Mouse (Mus musculus) myocyte (in vitro differentiated cells): ENCODE data around the gene Idh3g. TPM values are rescaled to one million over a fixed set of nuclear protein-coding genes. Genes with fewer than 3 reads are reported as not detected.

Source experiments
- H3K27me3 ChIP-seq: one replicate; pipeline ENCODE4 v1.6.1; 2011; ENCODE audit not compliant: control insufficient read depth, insufficient read depth, insufficient read length
- H3K36me3 ChIP-seq: one replicate; pipeline ENCODE4 v1.6.1; 2011; ENCODE audit not compliant: control insufficient read depth, insufficient read depth
- H3K4me2 ChIP-seq: one replicate; pipeline ENCODE4 v1.6.1; 2011; ENCODE audit warnings: low read depth, control low read depth
- H3K4me3 ChIP-seq: one replicate; pipeline ENCODE4 v1.5.1; 2011; ENCODE audit warnings: mild to moderate bottlenecking, control low read depth, moderate library complexity
- H3K79me2 ChIP-seq: one replicate; pipeline ENCODE4 v1.6.1; 2011; ENCODE audit not compliant: control insufficient read depth, insufficient read depth
- H3ac ChIP-seq: one replicate; pipeline ENCODE4 v1.6.1; 2011; ENCODE audit not compliant: control insufficient read depth, insufficient read length
- CEBPB ChIP-seq: IDR thresholded peaks from 2 replicates; pipeline ENCODE4 v1.6.1; 2011; ENCODE audit warnings: mild to moderate bottlenecking, moderate library complexity; ENCODE audit not compliant: poor library complexity, insufficient read depth, severe bottlenecking
- E2F4 ChIP-seq: IDR thresholded peaks from one replicate; pipeline ENCODE4 v1.6.1; 2011; ENCODE audit warnings: mild to moderate bottlenecking, control low read depth, moderate library complexity; ENCODE audit not compliant: insufficient read depth
- MAX ChIP-seq: IDR thresholded peaks from one replicate; pipeline ENCODE4 v1.6.1; 2011; ENCODE audit warnings: low read depth, mild to moderate bottlenecking, control low read depth
- MYOD1 ChIP-seq, 3 experiments: IDR thresholded peaks; one replicate each; pipeline ENCODE4 v1.6.1; 2011; ENCODE audit warnings: control low read depth in 2 of 3, low read depth in 2 of 3, mild to moderate bottlenecking in 2 of 3, moderate library complexity in 1 of 3; ENCODE audit not compliant: insufficient read length in 2 of 3, control insufficient read depth in 1 of 3
- MYOG ChIP-seq, 3 experiments: IDR thresholded peaks; one replicate each; pipeline ENCODE4 v1.6.1; 2011; ENCODE audit warnings: control low read depth in 2 of 3, low read depth in 2 of 3, mild to moderate bottlenecking in 2 of 3; ENCODE audit not compliant: insufficient read length in 2 of 3, control insufficient read depth in 1 of 3, insufficient read depth in 1 of 3
- POLR2A ChIP-seq: IDR thresholded peaks from one replicate; pipeline ENCODE4 v1.6.1; 2011; ENCODE audit warnings: low read depth, mild to moderate bottlenecking, control low read depth, moderate library complexity; ENCODE audit not compliant: insufficient read length
- POLR2AphosphoS2 ChIP-seq: IDR thresholded peaks from one replicate; pipeline ENCODE4 v1.6.1; 2011; ENCODE audit warnings: low read depth, control low read depth; ENCODE audit not compliant: insufficient read length
- REST ChIP-seq: IDR thresholded peaks from one replicate; pipeline ENCODE4 v1.6.1; 2011; ENCODE audit warnings: mild to moderate bottlenecking, control low read depth, moderate library complexity; ENCODE audit not compliant: insufficient read depth, insufficient read length
- SRF ChIP-seq: IDR thresholded peaks from one replicate; pipeline ENCODE4 v1.6.1; 2011; ENCODE audit warnings: low read depth; ENCODE audit not compliant: control insufficient read depth, insufficient read length
- TCF12 ChIP-seq: IDR thresholded peaks from one replicate; pipeline ENCODE4 v1.6.1; 2011; ENCODE audit warnings: mild to moderate bottlenecking, control low read depth; ENCODE audit not compliant: poor library complexity, insufficient read depth, severe bottlenecking
- TCF3 ChIP-seq: IDR thresholded peaks from one replicate; pipeline ENCODE4 v1.6.1; 2011; ENCODE audit warnings: low read depth, control low read depth; ENCODE audit not compliant: insufficient read length
- USF1 ChIP-seq: IDR thresholded peaks from one replicate; pipeline ENCODE4 v1.6.1; 2011; ENCODE audit warnings: low read depth, mild to moderate bottlenecking, control low read depth, moderate library complexity
- polyA plus RNA-seq: library from polyadenylated mRNA; unstranded; fragments of >200 nt; fragmentation: generic; extraction: Trizol; gene quantifications from one replicate; pipeline ENCODE4 v1.2.1, GENCODE M21; 2012; ENCODE audit warnings: missing spikeins

Idh3g gene
- polyA plus RNA-seq: 238 TPM

GRCm38 (mm10) chrX:73786364-73787224 lies at the start of gene Idh3g, which contains the start of gene Ssr4:
Gene Idh3g (minus strand): TSS chrX:73786897.
Gene Ssr4 (plus strand): TSS chrX:73787028.
- peak within 1 kb of the TSS; percentile 88 for H3K4me3 ChIP-seq
- TF ChIP-seq MYOG (IDR thresholded peaks at IDR 0.05; ENCODE audit: control insufficient read depth in 1 of 3, insufficient read depth in 1 of 3, insufficient read length in 2 of 3, low read depth in 2 of 3) (no peak), MYOD1 (IDR thresholded peaks at IDR 0.05; ENCODE audit: control insufficient read depth in 1 of 3, insufficient read length in 2 of 3, low read depth in 2 of 3) (no peak), TCF3 (no peak), POLR2AphosphoS2 (peak; percentile 87), POLR2A (peak; percentile 74)
- H3ac ChIP-seq: peak within 1 kb of the TSS; percentile 48
- peaks cover 52% of the 10 kb centered on the region for H3K79me2 ChIP-seq
- peaks cover under 1% of the 10 kb centered on the region for H3K36me3 ChIP-seq
- H3K4me2 ChIP-seq: peak within 1 kb of the TSS; percentile 89
- no peaks in the 10 kb centered on the region for H3K27me3 ChIP-seq

- no peaks in the 10 kb centered on the region for H3K27me3 ChIP-seq
- no peak overlapping the region for H3K4me2 ChIP-seq
- TF ChIP-seq POLR2A (no peak), SRF (no peak), CEBPB (no peak), USF1 (no peak), REST (no peak), MAX (no peak), MYOD1 (IDR thresholded peaks at IDR 0.05; ENCODE audit: control insufficient read depth in 1 of 3, insufficient read length in 2 of 3, low read depth in 2 of 3) (no peak), TCF12 (no peak), TCF3 (no peak), MYOG (IDR thresholded peaks at IDR 0.05; ENCODE audit: control insufficient read depth in 1 of 3, insufficient read depth in 1 of 3, insufficient read length in 2 of 3, low read depth in 2 of 3) (no peak), POLR2AphosphoS2 (no peak), E2F4 (no peak)
- H3ac ChIP-seq: no peak overlapping the region
- no peaks in the 10 kb centered on the region for H3K79me2 ChIP-seq
- H3K4me3 ChIP-seq: no peak overlapping the region
- no peaks in the 10 kb centered on the region for H3K36me3 ChIP-seq
Observed at GRCm38 (mm10) chrX:73835731-73836130, 49.0 kb upstream of the Idh3g start.

DNA sequence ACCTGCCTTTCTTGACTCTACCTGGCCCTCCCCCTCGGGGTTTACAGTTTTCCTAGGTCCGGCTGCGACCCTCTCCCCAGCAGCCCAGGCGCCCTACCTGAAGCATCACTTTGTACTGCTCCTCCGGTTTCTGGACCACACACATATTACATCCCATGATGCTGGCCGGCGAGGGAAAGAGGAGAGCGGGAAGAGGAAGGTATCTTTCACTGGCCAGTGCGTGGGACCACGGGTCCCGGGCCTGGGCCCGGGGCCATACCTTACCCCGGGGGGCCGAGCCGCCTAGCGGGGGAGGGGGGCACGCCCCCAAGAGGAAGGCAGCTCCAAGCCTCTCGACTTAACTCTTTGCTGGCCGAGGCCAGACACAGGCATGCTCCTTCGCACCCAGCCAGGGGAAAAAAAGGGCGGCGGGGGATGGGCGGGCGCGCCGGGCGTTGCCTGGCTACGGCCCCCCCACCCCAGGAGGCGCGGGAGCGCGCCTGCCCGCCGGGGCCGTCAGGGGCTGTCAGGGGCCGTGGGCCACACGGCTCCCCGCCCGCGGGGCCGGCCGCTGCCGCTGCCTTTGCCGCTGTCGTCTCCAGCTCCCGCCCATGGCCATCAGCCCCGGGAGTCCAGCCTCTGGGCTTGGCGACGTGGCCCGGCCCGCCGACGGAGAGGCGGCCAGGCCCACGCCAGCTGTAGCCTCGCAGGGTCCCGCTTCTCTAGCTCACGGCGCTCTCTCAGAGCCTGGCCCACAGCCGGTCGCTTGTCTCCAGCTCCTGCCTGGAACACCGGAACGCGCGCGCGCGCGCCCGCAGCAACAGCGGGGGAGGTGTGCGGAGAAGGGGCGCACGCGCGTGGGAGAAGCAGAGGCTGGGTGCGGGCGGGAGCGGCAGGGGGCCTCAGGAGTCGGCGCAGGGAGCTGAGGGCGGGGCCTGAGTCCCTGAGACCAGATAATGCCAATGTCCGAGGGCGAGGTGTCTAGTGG lies 37.8 kb upstream of the Idh3g start, which contains the start of gene Pdzd4:
Gene Pdzd4, minus strand, starts transcription at position 785 of the 967 bp plus-strand sequence.
- Histone ChIP-seq H3K36me3 (no peaks in the 10 kb centered on the region), H3K27me3 (peaks cover 12% of the 10 kb centered on the region), H3ac (no peak within 1 kb of the TSS), H3K79me2 (no peaks in the 10 kb centered on the region), H3K4me2 (peak within 1 kb of the TSS; percentile 12), H3K4me3 (no peak within 1 kb of the TSS)
- TF ChIP-seq USF1: no peak
- TF ChIP-seq REST: no peak
- no peak for TF ChIP-seq SRF
- TF ChIP-seq TCF12: no peak
- TF ChIP-seq POLR2A: no peak
- TF ChIP-seq MYOG (IDR thresholded peaks at IDR 0.05; ENCODE audit: control insufficient read depth in 1 of 3, insufficient read depth in 1 of 3, insufficient read length in 2 of 3, low read depth in 2 of 3): no peak
- no peak for TF ChIP-seq CEBPB
- no peak for TF ChIP-seq MYOD1 (IDR thresholded peaks at IDR 0.05; ENCODE audit: control insufficient read depth in 1 of 3, insufficient read length in 2 of 3, low read depth in 2 of 3)
- TF ChIP-seq E2F4: no peak
- TF ChIP-seq MAX: no peak
- no peak for TF ChIP-seq POLR2AphosphoS2
- TF ChIP-seq TCF3: no peak

DNA sequence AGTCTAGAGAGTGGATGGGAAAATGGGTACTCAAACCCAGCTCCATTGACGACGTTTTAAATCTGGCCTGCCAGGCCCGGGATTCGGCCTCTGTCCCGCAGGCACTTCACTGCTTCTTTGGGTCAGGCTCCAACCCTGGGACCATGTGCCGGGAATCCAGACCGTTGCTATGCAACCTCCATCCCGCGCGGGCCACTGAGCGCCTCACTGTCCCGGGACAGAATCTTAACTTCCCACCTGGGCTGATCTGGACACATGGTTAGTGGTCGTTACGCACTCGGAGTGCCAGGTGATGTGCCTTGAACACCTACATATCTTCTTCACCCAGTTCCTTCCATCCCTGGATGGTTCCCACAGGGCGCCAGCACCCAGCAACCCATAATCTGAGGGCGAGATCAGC lies 37.0 kb upstream of the Idh3g start:
- Histone ChIP-seq H3K4me3 (no peak overlapping the region), H3K27me3 (peaks cover 12% of the 10 kb centered on the region), H3ac (no peak overlapping the region), H3K36me3 (no peaks in the 10 kb centered on the region), H3K79me2 (no peaks in the 10 kb centered on the region), H3K4me2 (no peak overlapping the region)
- TF ChIP-seq MYOG (IDR thresholded peaks at IDR 0.05; ENCODE audit: control insufficient read depth in 1 of 3, insufficient read depth in 1 of 3, insufficient read length in 2 of 3, low read depth in 2 of 3) (no peak), CEBPB (no peak), POLR2A (no peak), TCF12 (no peak), SRF (no peak), POLR2AphosphoS2 (no peak), USF1 (no peak), MAX (no peak), E2F4 (no peak)
